ENCODE assay signal across 20 mouse cellular contexts in genomic region chr7:132468391-132468790, GRCm38 (mm10).
DNase-seq lines count a peak whose midpoint lies in the region; ATAC-seq and TF ChIP-seq lines count a peak whose summit lies in the region.
"Had no signal": no experiment of that assay in that cellular context is flagged by ENCODE, and none has a peak within 500 bp of the region (broad histone marks: within the 10 kb centered on the region; RNA-seq: fewer than 3 reads in every experiment).

No protein-coding gene starts in this region.

- H3K9ac ChIP-seq in kidney, embryonic 16.5 days (replicated peaks; ENCODE audit: low read length) = no peak overlapping the region
- H3K9ac ChIP-seq in lung, embryonic 15.5 days = no peak overlapping the region
- no peak overlapping the region for H3K9ac ChIP-seq in stomach, embryonic 15.5 days
- no peak overlapping the region for H3K9ac ChIP-seq in stomach, postnatal 0 days (ENCODE audit: low read length)
- H3K9ac ChIP-seq: forebrain, embryonic 13.5 days; hindbrain, embryonic 12.5 days; hindbrain, embryonic 15.5 days had no signal

- H3K36me3 ChIP-seq in kidney, embryonic 16.5 days (ENCODE audit: insufficient read depth, low read length) = no peaks in the 10 kb centered on the region
- H3K36me3 ChIP-seq in lung, embryonic 15.5 days = no peaks in the 10 kb centered on the region
- H3K36me3 ChIP-seq in stomach, embryonic 15.5 days = no peaks in the 10 kb centered on the region
- H3K36me3 ChIP-seq in stomach, postnatal 0 days (ENCODE audit: control insufficient read depth, insufficient read depth, low read length) = no peaks in the 10 kb centered on the region
- H3K36me3 ChIP-seq: forebrain, embryonic 10.5 days; hindbrain, embryonic 12.5 days; hindbrain, embryonic 15.5 days had no signal

- ATAC-seq in kidney, embryonic 16.5 days (ENCODE audit: low FRiP score, low TSS enrichment) = peak; percentile 46; the same call in 1 of the 2 replicates
- peak; percentile 36; the same call in 1 of the 2 replicates for ATAC-seq in lung, embryonic 15.5 days (ENCODE audit: borderline replicate concordance, extremely low read depth, low FRiP score, low TSS enrichment)
- ATAC-seq in stomach, embryonic 15.5 days (ENCODE audit: insufficient read depth, low FRiP score, low read depth) = 0 out of 2 replicates have a peak, but pooled peaks have one; percentile 31
- no peak for ATAC-seq in stomach, postnatal 0 days (ENCODE audit: low FRiP score, low TSS enrichment)
- ATAC-seq: forebrain, embryonic 13.5 days; forebrain, embryonic 16.5 days; Patski had no signal

- H3K4me2 ChIP-seq in kidney, embryonic 16.5 days (replicated peaks; ENCODE audit: low read depth, low read length) = no peak overlapping the region
- H3K4me2 ChIP-seq in lung, embryonic 15.5 days = no peak overlapping the region
- H3K4me2 ChIP-seq in stomach, embryonic 15.5 days = no peak overlapping the region
- no peak overlapping the region for H3K4me2 ChIP-seq in stomach, postnatal 0 days (replicated peaks; ENCODE audit: low read depth)
- H3K4me2 ChIP-seq: forebrain, embryonic 13.5 days; heart, embryonic 11.5 days; hindbrain, embryonic 12.5 days; hindbrain, embryonic 15.5 days had no signal

- no peaks in the 10 kb centered on the region for H3K9me3 ChIP-seq in kidney, embryonic 16.5 days (ENCODE audit: low read length)
- H3K9me3 ChIP-seq in lung, embryonic 15.5 days = no peaks in the 10 kb centered on the region
- H3K9me3 ChIP-seq in stomach, embryonic 15.5 days = no peaks in the 10 kb centered on the region
- H3K9me3 ChIP-seq in stomach, postnatal 0 days (ENCODE audit: control insufficient read depth, low read length) = no peaks in the 10 kb centered on the region
- H3K9me3 ChIP-seq: forebrain, embryonic 10.5 days; forebrain, embryonic 13.5 days; hindbrain, embryonic 12.5 days; hindbrain, embryonic 15.5 days had no signal

- H3K4me3 ChIP-seq in kidney, embryonic 16.5 days (ENCODE audit: low read length) = no peak overlapping the region
- no peak overlapping the region for H3K4me3 ChIP-seq in lung, embryonic 15.5 days
- no peak overlapping the region for H3K4me3 ChIP-seq in lung, adult 2 months (replicated peaks; ENCODE audit: extremely low read depth, low read depth, low read length)
- H3K4me3 ChIP-seq in stomach, embryonic 15.5 days (replicated peaks) = no peak overlapping the region
- no peak overlapping the region for H3K4me3 ChIP-seq in stomach, postnatal 0 days (ENCODE audit: low read depth, low read length)
- H3K4me3 ChIP-seq: forebrain, embryonic 10.5 days; forebrain, embryonic 13.5 days; hindbrain, embryonic 12.5 days; hindbrain, embryonic 15.5 days had no signal

- no peak overlapping the region for H3K27ac ChIP-seq in kidney, embryonic 16.5 days (ENCODE audit: low read length)
- H3K27ac ChIP-seq in lung, embryonic 15.5 days = no peak overlapping the region
- H3K27ac ChIP-seq in stomach, embryonic 15.5 days = no peak overlapping the region
- no peak overlapping the region for H3K27ac ChIP-seq in stomach, postnatal 0 days (replicated peaks)
- H3K27ac ChIP-seq: forebrain, embryonic 10.5 days; forebrain, embryonic 13.5 days; hindbrain, embryonic 12.5 days; hindbrain, embryonic 15.5 days had no signal

- TF ChIP-seq EP300 in stomach, postnatal 0 days (optimal IDR thresholded peaks at IDR 0.05) = no peak

- H3K4me1 ChIP-seq in kidney, embryonic 16.5 days (ENCODE audit: insufficient read depth, low read length) = no peaks in the 10 kb centered on the region
- no peaks in the 10 kb centered on the region for H3K4me1 ChIP-seq in lung, embryonic 15.5 days
- no peaks in the 10 kb centered on the region for H3K4me1 ChIP-seq in lung, adult 2 months (ENCODE audit: control insufficient read depth, insufficient read depth, low read length)
- no peaks in the 10 kb centered on the region for H3K4me1 ChIP-seq in stomach, embryonic 15.5 days
- no peaks in the 10 kb centered on the region for H3K4me1 ChIP-seq in stomach, postnatal 0 days (replicated peaks; ENCODE audit: control insufficient read depth, insufficient read depth)
- H3K4me1 ChIP-seq: forebrain, embryonic 10.5 days; forebrain, embryonic 13.5 days; hindbrain, embryonic 15.5 days had no signal

- no peak for DNase-seq in kidney, postnatal 25 days
- no peak for DNase-seq in lung, adult 2 months
- no peak for DNase-seq in stomach, postnatal 0 days (ENCODE audit: low spot score)
- DNase-seq: adrenal gland, postnatal 10 days; adrenal gland, postnatal 36 days; cerebellum, adult 18-20 months; cerebellum, adult 9-10 months; cerebellum, postnatal 14 days; gastrocnemius, postnatal 10 days; gastrocnemius, postnatal 36 days had no signal

- no peaks in the 10 kb centered on the region for H3K27me3 ChIP-seq in kidney, embryonic 16.5 days (ENCODE audit: insufficient read depth, low read length)
- no peaks in the 10 kb centered on the region for H3K27me3 ChIP-seq in lung, embryonic 15.5 days
- H3K27me3 ChIP-seq in stomach, embryonic 15.5 days (replicated peaks) = no peaks in the 10 kb centered on the region
- H3K27me3 ChIP-seq in stomach, postnatal 0 days (ENCODE audit: control insufficient read depth, insufficient read depth, low read length) = no peaks in the 10 kb centered on the region
- H3K27me3 ChIP-seq: forebrain, embryonic 13.5 days; hindbrain, embryonic 12.5 days; hindbrain, embryonic 15.5 days; Patski had no signal

- no peak for TF ChIP-seq CTCF in lung, adult 2 months (IDR thresholded peaks at IDR 0.05; ENCODE audit: insufficient read depth, low read length)
- no peak for TF ChIP-seq CTCF in stomach, postnatal 0 days (IDR thresholded peaks at IDR 0.05; ENCODE audit: low read depth)

- no peak for TF ChIP-seq POLR2A in lung, adult 2 months (IDR thresholded peaks at IDR 0.05; ENCODE audit: borderline replicate concordance, extremely low read depth, low read depth, low read length)
